Mouse (Mus musculus) lung, postnatal 0 days (tissue): ENCODE results near the gene Lbx1.

Source experiments
- CTCF ChIP-seq: IDR thresholded peaks from 2 replicates; pipeline ENCODE4 v1.5.1; 2016; ENCODE audit warnings: antibody characterized with exemption, mild to moderate bottlenecking
- EP300 ChIP-seq: IDR thresholded peaks from 2 replicates; pipeline ENCODE4 v1.6.1; 2016; ENCODE audit warnings: antibody characterized with exemption, mild to moderate bottlenecking, control low read depth

- no peak for TF ChIP-seq CTCF
- TF ChIP-seq EP300: no peak
These were observed 7.6 kb upstream of the Lbx1 start for GRCm38 (mm10) chr19:45243264-45243602.
